Comparison of ENCODE assay signal across 13 mouse cellular contexts in the genomic region with DNA sequence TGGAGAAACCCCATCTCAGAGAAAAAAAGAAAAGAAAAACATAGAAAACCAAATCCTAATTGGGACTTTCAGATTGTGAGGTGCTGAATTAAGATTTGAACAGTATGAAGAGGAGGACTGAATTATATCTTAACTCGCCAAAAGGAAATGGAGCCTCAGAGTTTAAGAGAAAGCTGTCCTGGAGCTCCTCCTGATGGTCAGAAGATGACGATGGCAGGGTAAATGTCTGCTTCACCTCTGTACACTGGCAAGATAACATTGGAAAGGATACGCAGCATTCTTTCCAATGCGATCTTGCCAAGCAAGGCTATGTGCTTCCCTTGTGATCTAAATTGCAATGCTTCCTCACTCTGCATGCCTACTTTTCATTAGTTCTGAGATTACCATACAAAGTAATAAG. TPM values are rescaled to one million over a fixed set of nuclear protein-coding genes. Genes with fewer than 3 reads are reported as not detected.
DNase-seq lines count a peak whose midpoint lies in the region; ATAC-seq and TF ChIP-seq lines count a peak whose summit lies in the region.
"Had no signal": no experiment of that assay in that cellular context is flagged by ENCODE, and none has a peak within 500 bp of the region (broad histone marks: within the 10 kb centered on the region; RNA-seq: fewer than 3 reads in every experiment).

No protein-coding gene starts in this region.

- no peak overlapping the region for H3K27ac ChIP-seq in midbrain, postnatal 0 days (ENCODE audit: low read depth, low read length)
- no peak overlapping the region for H3K27ac ChIP-seq in midbrain, embryonic 16.5 days (ENCODE audit: low read length)
- H3K27ac ChIP-seq: embryonic facial prominence, embryonic 12.5 days; heart, embryonic 15.5 days had no signal

- DNase-seq in adrenal gland, adult 2 months, result peak; percentile 18
- DNase-seq in adrenal gland, postnatal 25 days, result no peak
- DNase-seq in midbrain, postnatal 0 days (ENCODE audit: low spot score), result peak; percentile 5
- peak; percentile 80 for DNase-seq in induced T-regulatory cell, adult 2 months (ENCODE audit: low read depth)
- peak; percentile 18 for DNase-seq in skeletal muscle tissue, adult 2 months (ENCODE audit: low read depth, low spot score)
- DNase-seq in layer of hippocampus, postnatal 25 days (ENCODE audit: extremely low spot score in 1 of 2, low spot score in 1 of 2), result no peak
- DNase-seq in left cerebral cortex, postnatal 36 days (ENCODE audit: low spot score in 2 of 2), result no peak

- no peaks in the 10 kb centered on the region for H3K36me3 ChIP-seq in midbrain, postnatal 0 days (ENCODE audit: insufficient read depth, low read length)
- no peaks in the 10 kb centered on the region for H3K36me3 ChIP-seq in midbrain, embryonic 16.5 days (ENCODE audit: control insufficient read depth, insufficient read depth, low read length)
- H3K36me3 ChIP-seq: embryonic facial prominence, embryonic 12.5 days; heart, embryonic 15.5 days had no signal

- no peak for ATAC-seq in midbrain, postnatal 0 days (ENCODE audit: low FRiP score)
- no peak for ATAC-seq in midbrain, embryonic 16.5 days

- no peak overlapping the region for H3K9ac ChIP-seq in midbrain, postnatal 0 days (replicated peaks; ENCODE audit: low read length, poor library complexity, severe bottlenecking)
- no peak overlapping the region for H3K9ac ChIP-seq in midbrain, embryonic 16.5 days (ENCODE audit: low read depth, low read length)
- H3K9ac ChIP-seq: embryonic facial prominence, embryonic 12.5 days; heart, embryonic 15.5 days had no signal

- no peaks in the 10 kb centered on the region for H3K27me3 ChIP-seq in midbrain, postnatal 0 days (ENCODE audit: insufficient read depth, low read length)
- no peaks in the 10 kb centered on the region for H3K27me3 ChIP-seq in midbrain, embryonic 16.5 days (ENCODE audit: control insufficient read depth, insufficient read depth, low read depth, low read length)
- H3K27me3 ChIP-seq: embryonic facial prominence, embryonic 12.5 days; heart, embryonic 15.5 days had no signal

- peak; percentile 33 for TF ChIP-seq CTCF in midbrain, postnatal 0 days (IDR thresholded peaks at IDR 0.05)

- H3K4me3 ChIP-seq in midbrain, postnatal 0 days (ENCODE audit: low read depth, low read length), result no peak overlapping the region
- no peak overlapping the region for H3K4me3 ChIP-seq in midbrain, embryonic 16.5 days (ENCODE audit: low read depth, low read length)
- H3K4me3 ChIP-seq: embryonic facial prominence, embryonic 12.5 days; heart, embryonic 15.5 days had no signal

- no peaks in the 10 kb centered on the region for H3K9me3 ChIP-seq in midbrain, postnatal 0 days (ENCODE audit: low read length)
- no peaks in the 10 kb centered on the region for H3K9me3 ChIP-seq in midbrain, embryonic 16.5 days (replicated peaks; ENCODE audit: control insufficient read depth, low read length, poor library complexity, severe bottlenecking)
- H3K9me3 ChIP-seq: heart, embryonic 15.5 days had no signal

- H3K4me1 ChIP-seq in midbrain, postnatal 0 days (ENCODE audit: insufficient read depth, low read length), result no peaks in the 10 kb centered on the region
- H3K4me1 ChIP-seq in midbrain, embryonic 16.5 days (ENCODE audit: control insufficient read depth, insufficient read depth, low read length), result no peaks in the 10 kb centered on the region
- H3K4me1 ChIP-seq: embryonic facial prominence, embryonic 12.5 days; heart, embryonic 15.5 days had no signal

- WGBS in midbrain, postnatal 0 days, result 88% methylated on average over 4 of the region's 4 CpGs
- WGBS in midbrain, embryonic 16.5 days, result 86% methylated on average over 4 of the region's 4 CpGs

- intact Hi-C loops in left cerebral cortex, postnatal 36 days (cut with DNase I), result no loop called here

- no peak overlapping the region for H3K4me2 ChIP-seq in midbrain, postnatal 0 days (ENCODE audit: low read depth, low read length, poor library complexity, severe bottlenecking)
- no peak overlapping the region for H3K4me2 ChIP-seq in midbrain, embryonic 16.5 days (ENCODE audit: low read length)
- H3K4me2 ChIP-seq: embryonic facial prominence, embryonic 12.5 days; heart, embryonic 15.5 days had no signal

RNA-seq across cellular contexts. Expression of gene 4930558C23Rik, which starts 8.3 kb away (rescaled TPM):
- total RNA-seq in adrenal gland, adult 2 months (2021), result not detected
- not detected in 2 replicates for polyA plus RNA-seq in adrenal gland, adult 2 months (2012; rRNA removed)
- total RNA-seq in adrenal gland, postnatal 25 days (2021), result not detected in 2 replicates
- total RNA-seq in midbrain, postnatal 0 days (2014; rRNA removed), result not detected in 2 replicates
- polyA plus RNA-seq in midbrain, postnatal 0 days (2015; fragmentation: Nextera tagmentation; extraction: Ambion mirVana), result not detected in 2 replicates
- not detected in 2 replicates for polyA plus RNA-seq in midbrain, embryonic 16.5 days (2015; fragmentation: Nextera tagmentation; extraction: Ambion mirVana)
- not detected for total RNA-seq in layer of hippocampus, postnatal 25 days (2021)
- total RNA-seq in left cerebral cortex, postnatal 36 days (2021), result not detected
- polyA plus RNA-seq: C2C12; embryonic facial prominence, embryonic 12.5 days; heart, embryonic 15.5 days; limb, embryonic 11.5 days; neural tube, embryonic 14.5 days had no signal

RNA-seq across cellular contexts. Expression of gene Setdb1, which starts 37.4 kb away (rescaled TPM):
- 10 to 100 TPM; 20.7 to 21.7 TPM for total RNA-seq in adrenal gland, adult 2 months (2021)
- 6.9 and 7.6 TPM in 2 replicates for polyA plus RNA-seq in adrenal gland, adult 2 months (2012; rRNA removed)
- total RNA-seq in adrenal gland, postnatal 25 days (2021), result 33.8 and 35.0 TPM in 2 replicates
- total RNA-seq in midbrain, postnatal 0 days (2014; rRNA removed), result 44.4 and 46.2 TPM in 2 replicates
- polyA plus RNA-seq in midbrain, postnatal 0 days (2015; fragmentation: Nextera tagmentation; extraction: Ambion mirVana), result 27.4 and 28.4 TPM in 2 replicates
- 42.3 and 43.3 TPM in 2 replicates for polyA plus RNA-seq in midbrain, embryonic 16.5 days (2015; fragmentation: Nextera tagmentation; extraction: Ambion mirVana)
- 10 to 100 TPM; 34.3 to 39.4 TPM for total RNA-seq in layer of hippocampus, postnatal 25 days (2021)
- 10 to 100 TPM; 29.4 to 40.0 TPM for total RNA-seq in left cerebral cortex, postnatal 36 days (2021)

RNA-seq across cellular contexts. Expression of gene Arnt, which starts 39.8 kb away (rescaled TPM):
- 10 to 100 TPM; 52.6 to 63.4 TPM for total RNA-seq in adrenal gland, adult 2 months (2021)
- polyA plus RNA-seq in adrenal gland, adult 2 months (2012; rRNA removed), result 49.3 and 53.9 TPM in 2 replicates
- 68.2 and 87.6 TPM in 2 replicates for total RNA-seq in adrenal gland, postnatal 25 days (2021)
- total RNA-seq in midbrain, postnatal 0 days (2014; rRNA removed), result 12.4 and 25.7 TPM in 2 replicates
- polyA plus RNA-seq in midbrain, postnatal 0 days (2015; fragmentation: Nextera tagmentation; extraction: Ambion mirVana), result 6.9 and 8.7 TPM in 2 replicates
- 18.4 and 18.8 TPM in 2 replicates for polyA plus RNA-seq in midbrain, embryonic 16.5 days (2015; fragmentation: Nextera tagmentation; extraction: Ambion mirVana)
- 10 to 100 TPM; 28.5 to 40.4 TPM for total RNA-seq in layer of hippocampus, postnatal 25 days (2021)
- total RNA-seq in left cerebral cortex, postnatal 36 days (2021), result 10 to 100 TPM; 27.4 to 46.1 TPM

Comparison
In these comparisons a context has a peak if more than half of its experiments do, and no peak if none do; other contexts are left out.
1. DNase-seq: peak in adrenal gland, adult 2 months (single experiment), midbrain, postnatal 0 days (single experiment), induced T-regulatory cell, adult 2 months (single experiment) and skeletal muscle tissue, adult 2 months (single experiment); none in adrenal gland, postnatal 25 days (single experiment), layer of hippocampus, postnatal 25 days (0 of 2) and left cerebral cortex, postnatal 36 days (0 of 2).